Mouse (Mus musculus) heart, postnatal 0 days (tissue): Measurements from ENCODE around the gene Kcnt2. TPM values are rescaled to one million over a fixed set of nuclear protein-coding genes. Genes with fewer than 3 reads are reported as not detected.

ENCODE experiments used
- ATAC-seq: fragments of 200-750 bp; cut with Nextera tagmentation; 2 replicates; pipeline ENCODE4 v1.8.0; 2017; ENCODE audit warnings: low read depth, moderate number of reproducible peaks, moderate library complexity; ENCODE audit not compliant: insufficient read depth
- DNase-seq: peaks from one replicate; pipeline ENCODE4 v3.0.0-alpha.2; 2016; ENCODE audit warnings: low spot score
- H3K27ac ChIP-seq: fragments of 300-500 bp; sonication (generic); 2 replicates; pipeline ENCODE4 v1.5.1; 2014; ENCODE audit warnings: low read depth, mild to moderate bottlenecking
- H3K27me3 ChIP-seq: fragments of 300-500 bp; sonication (generic); 2 replicates; pipeline ENCODE4 v1.6.1; 2014; ENCODE audit warnings: low read length, mixed read lengths; ENCODE audit not compliant: control insufficient read depth, insufficient read depth
- H3K36me3 ChIP-seq: fragments of 300-500 bp; sonication (generic); replicated peaks from 2 replicates; pipeline ENCODE4 v1.6.1; 2014; ENCODE audit warnings: low read length, mixed read lengths; ENCODE audit not compliant: control insufficient read depth, insufficient read depth
- H3K4me1 ChIP-seq: fragments of 300-500 bp; sonication (generic); 2 replicates; pipeline ENCODE4 v1.6.1; 2014; ENCODE audit warnings: antibody characterized with exemption; ENCODE audit not compliant: control insufficient read depth, insufficient read depth
- H3K4me2 ChIP-seq: fragments of 300-500 bp; sonication (generic); 2 replicates; pipeline ENCODE4 v1.6.1; 2014; ENCODE audit warnings: low read depth, mild to moderate bottlenecking, low read length, moderate library complexity
- H3K4me3 ChIP-seq: fragments of 300-500 bp; sonication (generic); 2 replicates; pipeline ENCODE4 v1.5.1; 2014; ENCODE audit warnings: low read depth, low read length
- H3K9ac ChIP-seq: fragments of 300-500 bp; sonication (generic); replicated peaks from 2 replicates; pipeline ENCODE4 v1.6.1; 2014; ENCODE audit warnings: low read depth, low read length, mixed read lengths
- H3K9me3 ChIP-seq: fragments of 300-500 bp; sonication (generic); replicated peaks from 2 replicates; pipeline ENCODE4 v1.6.1; 2016; ENCODE audit warnings: low read length; ENCODE audit not compliant: control insufficient read depth
- CTCF ChIP-seq: IDR thresholded peaks from 2 replicates; pipeline ENCODE4 v1.5.1; 2016; ENCODE audit warnings: antibody characterized with exemption, control low read depth, low read depth
- EP300 ChIP-seq: IDR thresholded peaks from 2 replicates; pipeline ENCODE4 v1.6.1; 2016; ENCODE audit warnings: antibody characterized with exemption, low read depth
- WGBS: fragments of 180-500 bp; shearing (Covaris S2); extraction: QIAGEN DNeasy Blood & Tissue Kit; methylation state at CpG from one replicate; pipeline ENCODE4 v1.1.7; 2014; 5-methylcytosine and 5-hydroxymethylcytosine counted together
- polyA plus RNA-seq: library from polyadenylated mRNA; unstranded; fragments of >200 nt; fragmentation: Nextera tagmentation; extraction: Ambion mirVana; gene quantifications from 2 replicates; pipeline ENCODE4 v1.2.1, GENCODE M21; 2015
- total RNA-seq: library from RNA; depleted of rRNA; stranded (reverse); fragments of >200 nt; gene quantifications from 2 replicates; pipeline ENCODE4 v1.2.3, GENCODE M21; 2014; ENCODE audit warnings: low replicate concordance; rRNA removed

Gene Kcnt2
- total RNA-seq (0.38 and 1.4 TPM in 2 replicates), polyA plus RNA-seq (0.42 and 0.59 TPM in 2 replicates)

- DNase-seq (no peak), ATAC-seq (no peak)
- TF ChIP-seq CTCF (no peak), EP300 (no peak)
- 2% methylated on average over 21 of the region's 21 CpGs for WGBS
- H3K4me1 ChIP-seq = 0 out of 2 replicates have a peak, but pooled peaks cover 8% of the 10 kb centered on the region
- no peak within 1 kb of the TSS for H3K27ac ChIP-seq
- no peaks in the 10 kb centered on the region for H3K9me3 ChIP-seq
- no peaks in the 10 kb centered on the region for H3K27me3 ChIP-seq
- H3K9ac ChIP-seq = 0 out of 2 replicates have a peak within 1 kb of the TSS, but pooled peaks have one; percentile 30
- peak within 1 kb of the TSS; percentile 73 for H3K4me2 ChIP-seq
- H3K36me3 ChIP-seq = no peaks in the 10 kb centered on the region
- H3K4me3 ChIP-seq = peak within 1 kb of the TSS; percentile 44
These were observed at the start of gene Kcnt2 for GRCm38 (mm10) chr1:140245876-140246597. TSS of gene Kcnt2 (plus strand) at chr1:140246158.

DNA sequence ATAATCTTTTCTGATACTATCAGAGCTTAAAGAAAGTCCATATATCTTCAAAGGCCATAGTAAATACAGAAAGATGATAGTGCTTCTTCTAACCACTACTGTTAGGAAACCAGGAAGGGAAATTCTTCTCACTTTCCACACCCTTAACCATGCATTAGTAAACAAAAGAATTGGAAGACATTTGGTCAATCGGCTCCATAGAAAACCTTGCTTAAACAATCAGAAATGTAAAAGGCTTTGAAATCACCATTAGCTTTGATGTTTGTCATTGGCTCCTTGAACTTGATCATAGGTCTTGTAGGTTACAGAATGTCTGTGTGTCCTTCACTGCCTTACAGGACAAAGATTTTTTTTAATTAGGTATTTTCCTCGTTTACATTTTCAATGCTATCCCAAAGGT lies 40.6 kb upstream of the Kcnt2 start:
- TF ChIP-seq EP300 (no peak), CTCF (no peak)
- Histone ChIP-seq H3K9ac (no peak overlapping the region), H3K27ac (no peak overlapping the region), H3K9me3 (0 out of 2 replicates have a peak, but pooled peaks cover under 1% of the 10 kb centered on the region), H3K36me3 (no peaks in the 10 kb centered on the region), H3K4me1 (no peaks in the 10 kb centered on the region), H3K4me3 (no peak overlapping the region), H3K4me2 (no peak overlapping the region), H3K27me3 (no peaks in the 10 kb centered on the region)
- DNase-seq = no peak
- 63% methylated on average over 2 of the region's 2 CpGs for WGBS
- ATAC-seq = no peak

DNA sequence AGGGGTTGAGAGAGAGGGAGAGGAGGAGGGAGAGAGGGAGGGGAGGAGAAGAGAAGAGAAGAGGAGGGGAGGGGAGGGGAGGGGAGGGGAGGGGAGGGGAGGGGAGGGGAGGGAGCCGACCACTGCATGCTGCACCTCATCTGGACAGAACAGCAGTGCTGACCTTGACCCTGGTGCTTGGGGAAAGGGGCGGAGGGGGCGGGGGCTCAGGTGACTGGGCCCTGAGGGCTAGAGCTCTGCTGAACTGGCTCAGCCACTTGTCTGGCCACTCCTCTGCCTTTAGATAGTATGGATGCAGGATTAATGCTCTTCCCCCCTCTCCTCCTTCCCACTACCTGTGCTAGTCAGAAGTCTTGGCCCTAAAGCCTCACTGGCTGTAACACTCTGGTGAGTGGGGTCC lies 20.7 kb upstream of the Kcnt2 start:
- TF ChIP-seq CTCF (no peak), EP300 (no peak)
- Histone ChIP-seq H3K36me3 (no peaks in the 10 kb centered on the region), H3K9me3 (no peaks in the 10 kb centered on the region), H3K4me3 (no peak overlapping the region), H3K4me1 (no peaks in the 10 kb centered on the region), H3K4me2 (no peak overlapping the region), H3K27ac (no peak overlapping the region), H3K9ac (no peak overlapping the region), H3K27me3 (no peaks in the 10 kb centered on the region)
- no peak for DNase-seq
- WGBS = 0% methylated on average over 1 of the region's 3 CpGs
- no peak for ATAC-seq

GRCm38 (mm10) chr1:140226673-140227072 lies 19.3 kb upstream of the Kcnt2 start:
- Histone ChIP-seq H3K4me3 (no peak overlapping the region), H3K4me2 (no peak overlapping the region), H3K27me3 (no peaks in the 10 kb centered on the region), H3K27ac (no peak overlapping the region), H3K36me3 (no peaks in the 10 kb centered on the region), H3K9me3 (no peaks in the 10 kb centered on the region), H3K9ac (no peak overlapping the region), H3K4me1 (no peaks in the 10 kb centered on the region)
- DNase-seq (no peak), ATAC-seq (no peak)
- WGBS = 46% methylated on average over 8 of the region's 8 CpGs
- TF ChIP-seq CTCF (no peak), EP300 (no peak)

DNA sequence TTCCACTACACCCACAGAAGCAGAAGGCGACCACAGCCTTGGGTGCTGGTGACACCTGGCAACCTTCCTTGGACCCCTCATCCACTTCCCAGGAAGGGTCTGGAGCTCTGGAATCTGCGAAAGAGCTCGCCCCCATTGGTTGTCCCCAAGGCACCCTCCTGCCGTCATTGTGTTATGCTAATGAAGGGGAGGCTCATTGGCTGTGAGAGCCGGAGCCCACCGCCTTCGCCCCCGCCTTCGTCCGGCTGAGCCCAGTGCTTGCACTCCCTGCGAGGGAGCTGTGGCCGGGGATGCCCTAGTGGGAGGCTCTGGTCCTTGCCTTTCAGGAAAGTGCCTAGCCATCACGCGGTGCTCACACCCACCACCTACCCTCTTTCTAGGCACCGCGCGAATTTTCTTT lies 493 bp upstream of the Kcnt2 start:
- Histone ChIP-seq H3K27me3 (no peaks in the 10 kb centered on the region), H3K9ac (0 out of 2 replicates have a peak overlapping the region, but pooled peaks have one; percentile 30), H3K4me1 (0 out of 2 replicates have a peak, but pooled peaks cover 8% of the 10 kb centered on the region), H3K4me3 (peak overlapping the region; percentile 44), H3K9me3 (no peaks in the 10 kb centered on the region), H3K36me3 (no peaks in the 10 kb centered on the region), H3K27ac (no peak overlapping the region), H3K4me2 (peak overlapping the region; percentile 73)
- DNase-seq (peak; percentile 68), ATAC-seq (peak; percentile 90)
- WGBS = under 1% methylated on average over 17 of the region's 17 CpGs
- no peak for TF ChIP-seq EP300
- TF ChIP-seq CTCF = no peak
